Mouse (Mus musculus): ENCODE results near the gene Gm826.

The Gm826 gene

DNA sequence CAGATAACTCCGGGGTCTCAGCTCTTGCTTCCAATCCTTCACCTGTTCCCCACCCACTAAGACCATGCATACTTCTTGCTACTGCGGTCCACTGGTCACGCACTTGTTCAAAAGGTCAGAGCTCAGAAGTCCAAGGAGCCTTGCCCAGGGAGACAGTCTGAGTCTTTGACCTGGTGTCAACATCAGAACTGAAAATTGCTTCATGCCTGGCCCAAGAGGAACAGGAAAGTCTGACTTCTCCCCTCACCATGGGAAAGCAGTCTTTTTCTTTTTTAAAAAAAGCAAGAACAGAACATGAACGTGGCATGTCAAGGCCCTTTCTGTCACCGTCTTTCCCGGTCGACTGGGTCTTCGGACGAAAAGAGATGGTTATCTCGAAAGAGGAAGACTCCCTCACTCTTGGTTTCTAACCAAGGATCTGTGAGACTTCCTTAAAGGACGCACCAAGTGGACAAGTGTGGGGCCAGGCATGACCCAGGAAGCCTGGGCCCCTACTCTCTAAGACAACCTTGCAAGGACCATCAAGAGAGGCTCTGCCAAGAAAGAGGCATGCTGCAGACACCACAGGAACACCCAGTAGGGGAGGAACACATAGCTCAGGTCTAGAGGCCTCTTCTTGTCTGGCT is 66.0 kb downstream of the Gm826 start:
- no peak for DNase-seq

DNA sequence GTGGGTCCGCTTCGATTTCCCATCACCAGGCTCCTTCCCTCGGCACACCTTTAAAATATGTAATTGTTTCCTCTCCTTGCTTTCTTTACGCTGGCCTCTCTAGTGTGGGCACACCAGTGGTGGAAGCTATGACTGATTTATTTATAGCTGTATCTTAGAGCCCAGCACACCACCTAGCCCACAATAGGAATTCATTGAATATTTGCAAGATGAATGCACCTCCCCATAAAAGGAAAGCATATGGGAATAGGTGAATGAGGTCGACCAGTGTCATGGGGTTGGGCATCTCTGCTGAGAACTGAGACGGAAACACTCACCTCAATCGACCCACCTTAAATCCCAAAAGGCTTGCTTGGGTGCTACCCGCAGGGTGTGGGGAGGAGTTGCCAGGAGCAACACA is 70.1 kb downstream of the Gm826 start:
- DNase-seq: no peak

- DNase-seq: no peak
Measured at GRCm38 (mm10) chr2:160261538-160261937, 72.4 kb downstream of the Gm826 start.

Measured in kidney, adult 18-20 months (tissue).